Mouse (Mus musculus) neural tube, embryonic 11.5 days (tissue): ENCODE results near the gene Gna15. TPM values are rescaled to one million over a fixed set of nuclear protein-coding genes. Genes with fewer than 3 reads are reported as not detected.

Experiments used
- ATAC-seq: fragments of 200-750 bp; cut with Nextera tagmentation; 2 replicates; pipeline ENCODE4 v1.8.0; 2017; ENCODE audit warnings: moderate number of reproducible peaks, mild to moderate bottlenecking, moderate TSS enrichment, moderate library complexity; ENCODE audit not compliant: insufficient read depth, low FRiP score, low TSS enrichment
- DNase-seq: peaks from one replicate; pipeline ENCODE4 v3.0.0-alpha.2; 2015; ENCODE audit warnings: low spot score
- H3K27ac ChIP-seq: fragments of 300-500 bp; sonication (generic); 2 replicates; pipeline ENCODE4 v1.5.1; 2014; ENCODE audit warnings: low read depth, mild to moderate bottlenecking, low read length
- H3K27me3 ChIP-seq: fragments of 300-500 bp; sonication (generic); 2 replicates; pipeline ENCODE4 v1.6.1; 2014; ENCODE audit warnings: mild to moderate bottlenecking, low read length, mixed read lengths; ENCODE audit not compliant: control insufficient read depth, insufficient read depth
- H3K36me3 ChIP-seq: fragments of 300-500 bp; sonication (generic); 2 replicates; pipeline ENCODE4 v1.6.1; 2014; ENCODE audit warnings: mild to moderate bottlenecking, low read length, moderate library complexity, mixed read lengths; ENCODE audit not compliant: control insufficient read depth, insufficient read depth
- H3K4me1 ChIP-seq: fragments of 300-500 bp; sonication (generic); 2 replicates; pipeline ENCODE4 v1.6.1; 2014; ENCODE audit warnings: low read length, mixed read lengths; ENCODE audit not compliant: control insufficient read depth, insufficient read depth
- H3K4me2 ChIP-seq: fragments of 300-500 bp; sonication (generic); 2 replicates; pipeline ENCODE4 v1.6.1; 2014; ENCODE audit warnings: low read depth, mild to moderate bottlenecking, moderate library complexity
- H3K4me3 ChIP-seq: fragments of 300-500 bp; sonication (generic); 2 replicates; pipeline ENCODE4 v1.5.1; 2014; ENCODE audit warnings: low read depth, low read length
- H3K9ac ChIP-seq: fragments of 300-500 bp; sonication (generic); 2 replicates; pipeline ENCODE4 v1.6.1; 2014; ENCODE audit warnings: mild to moderate bottlenecking, low read length
- H3K9me3 ChIP-seq: fragments of 300-500 bp; sonication (generic); 2 replicates; pipeline ENCODE4 v1.6.1; 2016; ENCODE audit warnings: low read length; ENCODE audit not compliant: control insufficient read depth
- WGBS: fragments of 180-500 bp; shearing (Covaris S2); extraction: QIAGEN DNeasy Blood & Tissue Kit; methylation state at CpG from one replicate; pipeline ENCODE4 v1.1.7; 2014; 5-methylcytosine and 5-hydroxymethylcytosine counted together
- polyA plus RNA-seq: library from polyadenylated mRNA; unstranded; fragments of >200 nt; fragmentation: Nextera tagmentation; extraction: Ambion mirVana; gene quantifications from 2 replicates; pipeline ENCODE4 v1.2.1, GENCODE M21; 2014

Gene Gna15
- polyA plus RNA-seq, 1 experiment from 2014 or later: 0.41 TPM

DNA sequence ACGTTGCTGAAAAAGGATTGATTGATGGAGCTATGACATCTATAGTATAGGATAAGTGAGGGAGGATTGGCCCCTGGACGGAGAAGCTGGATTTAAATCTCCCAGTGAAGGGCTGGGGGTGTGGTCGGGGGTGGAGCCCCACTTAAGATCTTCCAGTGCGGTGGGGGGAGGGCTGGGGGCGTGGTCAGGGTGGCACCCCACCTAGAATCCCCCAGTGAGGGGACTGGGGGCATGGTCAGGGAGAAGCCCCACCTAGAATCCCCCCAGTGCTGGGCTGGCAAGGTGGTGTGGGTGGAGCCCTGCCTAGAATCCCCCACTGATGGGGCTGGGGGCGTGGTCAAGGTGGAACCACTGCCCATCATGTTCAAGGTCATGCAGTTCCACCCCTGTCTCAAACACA, 16.9 kb downstream of the Gna15 start:
- Histone ChIP-seq H3K4me1 (no peaks in the 10 kb centered on the region), H3K27me3 (peaks cover 6% of the 10 kb centered on the region; the same call in 1 of the 2 replicates), H3K27ac (no peak overlapping the region), H3K4me3 (no peak overlapping the region), H3K9ac (no peak overlapping the region), H3K36me3 (no peaks in the 10 kb centered on the region), H3K4me2 (no peak overlapping the region), H3K9me3 (no peaks in the 10 kb centered on the region)
- 36% methylated on average over 6 of the region's 6 CpGs for WGBS
- ATAC-seq: no peak
- no peak for DNase-seq

DNA sequence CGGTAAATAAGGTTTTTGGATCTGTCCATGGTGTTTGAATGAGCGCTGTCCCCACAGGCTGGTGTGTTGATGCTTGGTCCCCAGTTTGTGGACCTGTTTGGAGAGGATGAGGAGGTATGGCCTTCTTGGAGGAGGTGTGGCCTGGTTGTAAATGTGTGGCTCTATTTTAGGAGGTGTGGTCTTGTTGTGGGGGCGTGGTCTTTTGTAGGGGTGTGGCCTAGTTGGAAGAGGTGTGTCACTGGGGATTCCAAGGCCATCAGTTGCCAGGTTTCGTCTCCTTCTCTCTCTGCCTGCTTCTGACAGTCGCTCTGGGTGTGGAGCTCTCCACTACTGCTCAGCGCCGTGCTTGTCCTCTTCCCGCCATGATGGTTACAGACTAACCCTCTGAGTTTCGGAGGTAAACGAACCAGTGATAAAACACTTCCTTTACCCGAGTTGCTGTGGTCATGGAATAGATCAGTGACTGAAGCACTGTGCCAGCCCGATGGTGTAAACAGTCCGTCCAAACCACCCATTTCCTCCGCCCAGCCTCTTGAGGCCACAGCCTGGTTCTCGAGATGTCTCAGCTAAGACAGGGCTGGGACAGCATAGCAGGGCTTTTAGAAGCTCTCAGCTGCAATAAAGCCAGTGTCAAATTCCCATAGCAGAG, 18.9 kb downstream of the Gna15 start:
- Histone ChIP-seq H3K4me2 (no peak overlapping the region), H3K27ac (no peak overlapping the region), H3K36me3 (no peaks in the 10 kb centered on the region), H3K27me3 (peaks cover 6% of the 10 kb centered on the region; the same call in 1 of the 2 replicates), H3K9me3 (no peaks in the 10 kb centered on the region), H3K4me1 (no peaks in the 10 kb centered on the region), H3K4me3 (no peak overlapping the region), H3K9ac (no peak overlapping the region)
- ATAC-seq (no peak), DNase-seq (no peak)
- WGBS: 85% methylated on average over 15 of the region's 15 CpGs

DNA sequence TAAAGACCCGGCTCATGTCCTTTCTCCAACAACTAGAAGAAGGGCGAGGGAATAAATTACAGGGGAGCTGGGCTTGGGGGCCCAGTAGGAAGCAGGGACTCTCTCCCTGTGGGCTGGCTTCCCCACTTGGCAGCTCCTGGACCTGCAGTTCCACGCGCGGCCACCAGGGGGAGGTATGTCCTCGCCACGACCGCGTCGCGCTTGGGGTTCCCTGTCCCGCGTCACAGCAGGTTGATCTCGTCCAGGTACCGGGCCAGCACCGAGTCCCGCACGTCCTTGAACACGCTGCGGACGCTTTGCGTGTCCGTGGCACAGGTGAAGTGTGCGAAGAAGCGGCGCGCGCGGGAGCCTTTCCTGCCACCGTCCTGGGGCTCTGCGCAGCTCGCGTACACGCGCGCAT, 21.4 kb downstream of the Gna15 start:
- Histone ChIP-seq H3K27me3 (peaks cover 6% of the 10 kb centered on the region; the same call in 1 of the 2 replicates), H3K4me1 (no peaks in the 10 kb centered on the region), H3K4me2 (peak overlapping the region; percentile 54), H3K27ac (no peak overlapping the region), H3K36me3 (no peaks in the 10 kb centered on the region), H3K4me3 (peak overlapping the region; percentile 25), H3K9ac (peak overlapping the region; percentile 35), H3K9me3 (no peaks in the 10 kb centered on the region)
- 9% methylated on average over 36 of the region's 36 CpGs for WGBS
- ATAC-seq (peak; percentile 14; the same call in 1 of the 2 replicates), DNase-seq (peak; percentile 85)

DNA sequence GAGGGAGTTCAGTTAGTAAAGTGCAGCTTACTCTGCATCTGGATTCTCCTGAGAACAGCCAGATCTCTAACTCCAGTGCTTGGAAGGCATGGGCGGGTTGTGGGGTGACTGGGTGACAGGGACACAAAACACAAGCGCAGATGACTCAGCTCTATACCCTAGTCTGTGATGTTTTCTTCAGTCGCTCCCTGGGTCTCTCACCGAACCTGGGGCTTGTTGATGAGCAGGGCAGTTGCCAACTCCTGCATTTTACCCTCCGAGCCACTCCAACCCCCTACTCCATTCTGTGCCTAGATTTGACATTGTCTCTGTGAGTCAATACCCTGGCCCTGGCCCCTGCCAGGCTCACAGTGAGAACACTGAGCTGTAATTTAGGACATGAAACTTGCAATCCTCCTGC, 22.2 kb downstream of the Gna15 start:
- 84% methylated on average over 5 of the region's 5 CpGs for WGBS
- Histone ChIP-seq H3K27me3 (peaks cover 6% of the 10 kb centered on the region; the same call in 1 of the 2 replicates), H3K9ac (no peak overlapping the region), H3K4me2 (no peak overlapping the region), H3K4me1 (no peaks in the 10 kb centered on the region), H3K36me3 (no peaks in the 10 kb centered on the region), H3K4me3 (no peak overlapping the region), H3K9me3 (no peaks in the 10 kb centered on the region), H3K27ac (no peak overlapping the region)
- ATAC-seq (no peak), DNase-seq (no peak)

DNA sequence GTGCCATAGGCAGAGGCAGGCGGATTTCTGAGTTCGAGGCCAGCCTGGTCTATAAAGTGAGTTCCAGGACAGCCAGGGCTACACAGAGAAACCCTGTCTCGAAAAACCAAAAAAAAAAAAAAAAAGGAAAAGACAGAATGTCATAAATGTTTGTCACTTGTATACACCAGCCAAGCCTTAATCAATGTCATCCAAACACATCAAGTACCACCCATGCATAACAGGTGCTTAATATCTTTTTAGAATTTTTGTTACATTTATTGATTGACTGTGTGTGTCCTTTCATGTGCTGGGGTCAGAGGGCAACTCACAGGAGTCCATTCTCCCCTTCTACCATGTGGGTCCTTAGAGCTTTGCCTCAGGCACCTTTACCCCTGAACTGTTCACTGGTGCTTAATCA, 24.0 kb downstream of the Gna15 start, which contains the start of gene S1pr4:
Gene S1pr4 (minus strand): TSS at position 101 of the 400 bp plus-strand sequence.
- no peaks in the 10 kb centered on the region for H3K36me3 ChIP-seq
- no peaks in the 10 kb centered on the region for H3K9me3 ChIP-seq
- peaks cover 9% of the 10 kb centered on the region for H3K4me1 ChIP-seq
- no peak within 1 kb of the TSS for H3K9ac ChIP-seq
- DNase-seq: no peak
- H3K27ac ChIP-seq: no peak within 1 kb of the TSS
- ATAC-seq: no peak
- H3K4me3 ChIP-seq: no peak within 1 kb of the TSS
- peaks cover 6% of the 10 kb centered on the region; the same call in 1 of the 2 replicates for H3K27me3 ChIP-seq
- H3K4me2 ChIP-seq: no peak within 1 kb of the TSS
- WGBS: 88% methylated on average over 2 of the region's 3 CpGs

DNA sequence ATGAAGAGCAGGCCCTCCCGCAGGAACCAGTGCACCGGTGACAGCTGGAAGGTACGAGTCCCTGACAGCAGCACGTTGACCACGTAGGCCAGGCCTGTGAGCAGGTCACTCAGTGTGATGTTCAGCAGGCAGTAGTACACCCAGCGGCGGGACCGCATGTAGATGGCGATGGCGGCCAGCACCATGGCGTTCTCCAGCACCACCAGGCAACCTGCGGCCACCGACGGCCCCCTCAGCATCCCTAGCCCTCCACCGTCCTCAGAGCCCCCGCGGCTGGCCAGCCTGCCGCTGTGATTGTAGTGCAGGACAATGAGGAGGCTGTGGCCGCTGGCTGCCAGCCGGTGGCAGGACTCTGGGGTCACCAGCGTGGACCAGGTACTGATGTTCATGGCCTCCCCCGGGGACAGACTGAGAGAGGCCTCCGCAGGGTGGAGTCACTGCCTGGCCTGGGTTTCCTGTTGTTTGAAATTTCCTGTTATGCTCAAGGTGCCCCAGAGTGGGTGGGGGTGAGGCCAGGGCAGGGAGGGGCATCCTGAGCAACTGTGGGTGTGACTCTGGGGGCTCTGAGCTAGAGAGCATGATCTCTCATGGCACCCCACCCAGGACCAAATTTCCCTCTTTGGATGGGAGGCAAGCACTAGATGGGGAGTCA, 24.6 kb downstream of the Gna15 start:
- Histone ChIP-seq H3K4me3 (no peak overlapping the region), H3K27me3 (peaks cover 6% of the 10 kb centered on the region; the same call in 1 of the 2 replicates), H3K4me1 (peaks cover 15% of the 10 kb centered on the region), H3K4me2 (no peak overlapping the region), H3K9me3 (no peaks in the 10 kb centered on the region), H3K9ac (no peak overlapping the region), H3K27ac (no peak overlapping the region), H3K36me3 (no peaks in the 10 kb centered on the region)
- no peak for ATAC-seq
- 76% methylated on average over 23 of the region's 23 CpGs for WGBS
- no peak for DNase-seq

DNA sequence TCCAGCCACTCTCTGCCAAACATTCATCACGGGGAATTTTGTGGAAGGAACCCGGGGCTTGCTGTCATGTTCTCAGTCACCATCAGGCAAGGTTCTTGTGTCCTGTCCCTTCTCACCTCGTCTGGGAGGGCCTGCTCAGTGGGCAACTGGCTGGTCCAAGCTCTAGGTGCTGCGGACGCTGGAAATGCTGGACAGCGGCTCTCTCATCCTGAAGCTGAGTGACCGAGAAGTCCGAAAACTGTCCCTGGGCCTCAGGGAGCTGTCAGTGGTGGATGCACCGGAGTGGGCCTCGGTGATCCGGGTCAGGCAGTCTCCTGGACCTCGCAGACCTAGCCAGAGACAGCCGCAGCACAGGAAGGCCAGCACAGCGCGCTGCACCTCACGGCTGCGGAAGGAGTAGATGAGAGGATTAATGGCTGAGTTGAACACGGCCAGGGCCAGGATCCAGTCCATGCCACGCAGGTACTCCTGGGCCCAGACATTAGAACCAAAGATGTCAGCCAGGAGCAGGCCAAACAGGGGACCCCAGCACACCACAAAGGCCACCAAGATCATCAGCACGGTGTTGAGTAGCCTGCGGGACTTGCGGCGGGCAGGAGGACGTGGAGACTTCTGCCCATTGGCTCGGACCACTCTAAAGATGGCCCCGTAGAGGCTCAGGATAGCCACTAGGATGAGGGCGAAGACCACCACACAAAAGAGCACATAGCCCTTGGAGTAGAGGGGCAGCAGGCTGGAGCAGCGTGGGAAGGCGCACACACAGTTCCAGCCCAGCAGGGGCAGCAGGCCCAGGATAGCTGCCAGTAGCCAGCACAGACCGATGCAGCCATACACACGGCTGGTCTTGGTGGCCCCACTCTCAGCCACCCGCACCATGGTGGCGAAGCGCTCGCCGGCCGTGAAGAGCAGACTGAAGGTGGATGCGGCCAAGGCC, 25.4 kb downstream of the Gna15 start:
- H3K4me1 ChIP-seq: peaks cover 15% of the 10 kb centered on the region
- H3K27me3 ChIP-seq: peaks cover 6% of the 10 kb centered on the region; the same call in 1 of the 2 replicates
- 85% methylated on average over 38 of the region's 38 CpGs for WGBS
- H3K4me3 ChIP-seq: no peak overlapping the region
- H3K36me3 ChIP-seq: no peaks in the 10 kb centered on the region
- no peak overlapping the region; the same call in 1 of the 2 replicates for H3K9ac ChIP-seq
- no peak for ATAC-seq
- no peak overlapping the region for H3K4me2 ChIP-seq
- H3K9me3 ChIP-seq: no peaks in the 10 kb centered on the region
- DNase-seq: no peak
- no peak overlapping the region for H3K27ac ChIP-seq

DNA sequence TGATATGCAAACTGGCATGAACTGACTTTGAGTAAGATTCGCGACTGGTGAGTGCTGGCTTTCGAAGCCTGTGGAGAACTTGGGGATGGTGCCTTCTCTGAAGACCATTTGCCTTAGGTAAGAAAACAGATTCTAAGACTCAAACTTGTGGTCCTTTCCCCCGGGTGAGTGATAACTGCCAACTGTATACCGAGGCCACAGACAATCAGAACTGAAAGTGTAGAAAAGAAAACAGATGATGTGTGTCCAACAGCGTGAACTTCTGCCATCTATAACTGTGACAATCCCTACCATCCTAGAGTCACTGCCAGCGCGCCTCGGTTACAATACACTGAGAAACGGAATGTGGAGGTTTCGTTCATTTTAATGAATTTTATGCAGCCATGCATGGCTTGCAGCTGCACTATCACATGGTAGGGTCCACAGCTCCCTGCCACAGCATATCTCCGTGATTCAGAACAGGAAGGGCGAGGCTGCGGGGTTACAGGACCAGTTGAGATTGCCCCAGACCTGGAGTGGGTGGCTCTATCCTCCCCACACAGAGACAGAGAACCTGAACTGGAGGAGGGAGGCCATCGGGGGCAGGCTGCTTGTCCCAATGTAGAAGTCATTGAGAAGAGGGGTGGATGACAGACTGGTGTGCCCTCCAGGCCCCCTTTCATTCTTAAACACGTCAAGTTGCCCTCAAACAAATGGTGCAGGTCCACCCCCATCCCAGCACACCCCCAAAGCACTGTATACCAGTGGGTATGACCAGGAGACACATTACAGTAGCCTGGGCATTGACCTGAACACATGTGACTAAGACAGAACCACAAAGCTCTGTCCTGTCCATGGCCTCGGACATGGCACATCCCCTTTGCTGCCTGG, 26.4 kb downstream of the Gna15 start:
- H3K4me1 ChIP-seq: peaks cover 15% of the 10 kb centered on the region
- H3K9me3 ChIP-seq: no peaks in the 10 kb centered on the region
- peaks cover 2% of the 10 kb centered on the region; the same call in 1 of the 2 replicates for H3K36me3 ChIP-seq
- no peak overlapping the region for H3K9ac ChIP-seq
- no peak for ATAC-seq
- no peak overlapping the region for H3K4me2 ChIP-seq
- DNase-seq: no peak
- H3K4me3 ChIP-seq: no peak overlapping the region
- H3K27me3 ChIP-seq: no peaks in the 10 kb centered on the region
- WGBS: 87% methylated on average over 17 of the region's 17 CpGs
- no peak overlapping the region for H3K27ac ChIP-seq
